Mouse (Mus musculus): ENCODE data around the gene Itpr3. TPM values are rescaled to one million over a fixed set of nuclear protein-coding genes. Genes with fewer than 3 reads are reported as not detected.

The Itpr3 gene
- polyA plus RNA-seq, 1 experiment = 42.0 TPM

DNA sequence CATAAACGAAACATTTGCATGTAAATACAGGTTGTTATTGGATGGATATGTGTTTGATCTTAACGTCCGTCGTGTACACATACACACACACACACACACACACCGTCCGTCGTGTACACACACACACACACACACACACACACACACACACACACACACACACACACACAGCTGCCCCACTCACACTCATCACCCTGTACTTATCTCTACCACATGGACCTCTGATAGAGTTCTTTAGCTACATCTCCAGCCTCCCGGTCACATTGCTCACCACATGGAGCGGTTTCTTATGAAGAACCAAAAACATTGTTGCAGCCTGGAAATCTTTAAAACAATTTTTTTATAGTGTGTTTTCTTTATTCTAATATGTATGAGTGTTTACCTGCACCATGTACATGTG is 77.1 kb downstream of the Itpr3 start:
- WGBS = 28% methylated on average over 9 of the region's 9 CpGs

DNA sequence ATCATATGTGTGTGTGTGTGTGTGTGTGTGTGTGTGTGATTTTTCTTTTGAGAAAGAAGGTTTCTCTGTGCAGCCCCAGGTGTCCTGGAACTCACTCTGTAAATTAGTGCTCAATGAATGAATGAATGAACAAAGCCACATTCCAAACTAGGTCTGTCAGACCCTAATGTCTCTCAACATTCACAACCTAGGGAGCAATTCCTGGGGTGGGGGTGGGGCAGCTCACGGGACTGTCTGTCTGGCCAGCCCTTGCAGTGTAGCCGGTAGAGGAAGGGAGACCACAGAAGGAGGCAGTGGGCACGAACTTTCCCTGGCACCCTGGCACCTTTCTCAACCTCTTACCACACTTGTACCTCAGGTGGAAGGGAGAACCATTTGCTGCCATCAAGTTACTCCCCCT is 77.6 kb downstream of the Itpr3 start:
- Histone ChIP-seq H3K4me1 (replicated peaks; ENCODE audit: control insufficient read depth, insufficient read depth, low read length) (peaks cover 34% of the 10 kb centered on the region), H3K27ac (ENCODE audit: control insufficient read depth, insufficient read depth, low read length) (no peak overlapping the region), H3K4me3 (ENCODE audit: control insufficient read depth, insufficient read depth, low read length) (no peak overlapping the region), H3K27me3 (ENCODE audit: control insufficient read depth, insufficient read depth, low read length) (no peaks in the 10 kb centered on the region), H3K36me3 (ENCODE audit: control insufficient read depth, insufficient read depth, low read length) (no peaks in the 10 kb centered on the region)
- TF ChIP-seq CTCF (IDR thresholded peaks at IDR 0.05; ENCODE audit: borderline replicate concordance, control insufficient read depth, extremely low read depth, insufficient read depth, low read length, poor library complexity) = no peak
- TF ChIP-seq POLR2A (IDR thresholded peaks at IDR 0.05; ENCODE audit: control insufficient read depth, extremely low read depth, insufficient read depth, low read length, poor library complexity) = no peak
- WGBS = 31% methylated on average over 3 of the region's 3 CpGs
- DNase-seq = no peak

More for the DNA sequence above, 77.1 kb downstream of the Itpr3 start:
- DNase-seq = no peak
- Histone ChIP-seq H3K27me3 (ENCODE audit: control insufficient read depth, insufficient read depth, low read length) (no peaks in the 10 kb centered on the region), H3K36me3 (ENCODE audit: control insufficient read depth, insufficient read depth, low read length) (no peaks in the 10 kb centered on the region), H3K27ac (ENCODE audit: control insufficient read depth, insufficient read depth, low read length) (no peak overlapping the region), H3K4me3 (ENCODE audit: control insufficient read depth, insufficient read depth, low read length) (peak overlapping the region; percentile 31), H3K4me1 (replicated peaks; ENCODE audit: control insufficient read depth, insufficient read depth, low read length) (peaks cover 36% of the 10 kb centered on the region)
- no peak for TF ChIP-seq CTCF (IDR thresholded peaks at IDR 0.05; ENCODE audit: borderline replicate concordance, control insufficient read depth, extremely low read depth, insufficient read depth, low read length, poor library complexity)
- no peak for TF ChIP-seq POLR2A (IDR thresholded peaks at IDR 0.05; ENCODE audit: control insufficient read depth, extremely low read depth, insufficient read depth, low read length, poor library complexity)

DNA sequence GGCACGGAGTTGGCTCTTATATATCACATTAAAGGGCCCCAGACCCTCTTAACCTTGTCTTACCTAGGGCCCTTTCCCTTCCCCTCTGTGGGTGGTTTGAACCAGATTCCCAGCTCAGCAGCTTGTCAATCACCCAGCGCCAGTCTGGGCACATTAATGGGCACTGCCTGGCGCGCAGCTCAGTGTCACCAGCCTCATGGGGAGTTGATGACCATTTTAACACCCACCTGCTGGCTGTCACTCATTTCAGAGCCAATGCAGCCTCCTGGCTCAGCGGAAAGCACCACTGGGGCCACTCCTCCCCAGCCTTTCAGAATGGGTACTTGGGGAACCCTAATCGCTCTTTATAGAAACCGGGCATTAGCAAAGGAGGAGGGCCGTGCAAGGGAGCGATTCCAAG is 81.3 kb downstream of the Itpr3 start:
- TF ChIP-seq CTCF (IDR thresholded peaks at IDR 0.05; ENCODE audit: borderline replicate concordance, control insufficient read depth, extremely low read depth, insufficient read depth, low read length, poor library complexity) (no peak), POLR2A (IDR thresholded peaks at IDR 0.05; ENCODE audit: control insufficient read depth, extremely low read depth, insufficient read depth, low read length, poor library complexity) (no peak)
- WGBS = 87% methylated on average over 9 of the region's 9 CpGs

DNA sequence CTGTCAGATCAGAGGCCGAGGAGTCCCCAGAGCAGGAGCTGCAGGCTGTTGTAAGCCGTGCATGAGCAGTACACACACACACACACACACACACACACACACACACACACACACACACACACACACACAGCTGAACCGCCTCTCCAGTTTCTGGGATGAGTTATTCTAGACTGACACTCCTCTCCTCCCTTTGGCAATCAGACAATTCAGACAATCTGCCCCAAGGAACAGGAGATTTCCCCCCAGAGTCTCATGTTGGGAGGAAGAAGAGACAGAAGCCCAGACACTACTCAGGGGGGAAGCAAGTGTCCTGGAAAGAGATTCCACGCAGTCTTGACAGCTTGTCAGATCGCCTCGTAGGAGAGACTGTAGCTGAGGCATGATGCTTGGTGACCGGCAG is 82.2 kb downstream of the Itpr3 start:
- Histone ChIP-seq H3K27me3 (ENCODE audit: control insufficient read depth, insufficient read depth, low read length) (no peaks in the 10 kb centered on the region), H3K4me3 (ENCODE audit: control insufficient read depth, insufficient read depth, low read length) (no peak overlapping the region)
- 89% methylated on average over 7 of the region's 7 CpGs for WGBS

More for the DNA sequence above, 81.3 kb downstream of the Itpr3 start:
- Histone ChIP-seq H3K4me3 (ENCODE audit: control insufficient read depth, insufficient read depth, low read length) (no peak overlapping the region), H3K36me3 (ENCODE audit: control insufficient read depth, insufficient read depth, low read length) (no peaks in the 10 kb centered on the region), H3K4me1 (replicated peaks; ENCODE audit: control insufficient read depth, insufficient read depth, low read length) (peaks cover 2% of the 10 kb centered on the region; the same call in 1 of the 2 replicates), H3K27ac (ENCODE audit: control insufficient read depth, insufficient read depth, low read length) (no peak overlapping the region), H3K27me3 (ENCODE audit: control insufficient read depth, insufficient read depth, low read length) (no peaks in the 10 kb centered on the region)
- no peak for DNase-seq

DNA sequence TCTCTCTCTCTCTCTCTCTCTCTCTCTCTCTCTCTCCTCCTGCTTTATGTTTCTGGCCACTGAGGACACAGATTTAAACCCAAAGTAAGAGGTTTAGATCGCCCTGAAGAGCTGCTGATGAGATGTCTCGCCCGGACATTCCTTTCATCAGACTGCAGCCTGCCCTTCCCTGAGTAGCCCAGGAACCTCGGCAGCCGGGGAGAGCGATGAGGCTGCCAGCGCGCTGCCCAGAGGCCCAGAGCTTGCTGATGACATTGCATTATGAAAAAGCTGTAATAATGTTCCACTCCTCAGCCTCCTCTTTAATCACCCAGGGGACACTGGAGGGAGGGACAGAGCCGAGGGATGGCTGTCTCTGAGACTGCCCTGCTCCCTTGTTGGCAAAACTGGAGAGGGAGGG is 83.2 kb downstream of the Itpr3 start:
- TF ChIP-seq CTCF (IDR thresholded peaks at IDR 0.05; ENCODE audit: borderline replicate concordance, control insufficient read depth, extremely low read depth, insufficient read depth, low read length, poor library complexity) (no peak), POLR2A (IDR thresholded peaks at IDR 0.05; ENCODE audit: control insufficient read depth, extremely low read depth, insufficient read depth, low read length, poor library complexity) (no peak)
- no peak for DNase-seq
- Histone ChIP-seq H3K27ac (ENCODE audit: control insufficient read depth, insufficient read depth, low read length) (no peak overlapping the region), H3K36me3 (ENCODE audit: control insufficient read depth, insufficient read depth, low read length) (no peaks in the 10 kb centered on the region), H3K27me3 (ENCODE audit: control insufficient read depth, insufficient read depth, low read length) (no peaks in the 10 kb centered on the region), H3K4me1 (replicated peaks; ENCODE audit: control insufficient read depth, insufficient read depth, low read length) (no peaks in the 10 kb centered on the region), H3K4me3 (ENCODE audit: control insufficient read depth, insufficient read depth, low read length) (no peak overlapping the region)
- WGBS = 93% methylated on average over 9 of the region's 9 CpGs

More for the DNA sequence above, 82.2 kb downstream of the Itpr3 start:
- TF ChIP-seq CTCF (IDR thresholded peaks at IDR 0.05; ENCODE audit: borderline replicate concordance, control insufficient read depth, extremely low read depth, insufficient read depth, low read length, poor library complexity) (no peak), POLR2A (IDR thresholded peaks at IDR 0.05; ENCODE audit: control insufficient read depth, extremely low read depth, insufficient read depth, low read length, poor library complexity) (no peak)
- Histone ChIP-seq H3K27ac (ENCODE audit: control insufficient read depth, insufficient read depth, low read length) (no peak overlapping the region), H3K4me1 (replicated peaks; ENCODE audit: control insufficient read depth, insufficient read depth, low read length) (no peaks in the 10 kb centered on the region), H3K36me3 (ENCODE audit: control insufficient read depth, insufficient read depth, low read length) (no peaks in the 10 kb centered on the region)
- DNase-seq = no peak

DNA sequence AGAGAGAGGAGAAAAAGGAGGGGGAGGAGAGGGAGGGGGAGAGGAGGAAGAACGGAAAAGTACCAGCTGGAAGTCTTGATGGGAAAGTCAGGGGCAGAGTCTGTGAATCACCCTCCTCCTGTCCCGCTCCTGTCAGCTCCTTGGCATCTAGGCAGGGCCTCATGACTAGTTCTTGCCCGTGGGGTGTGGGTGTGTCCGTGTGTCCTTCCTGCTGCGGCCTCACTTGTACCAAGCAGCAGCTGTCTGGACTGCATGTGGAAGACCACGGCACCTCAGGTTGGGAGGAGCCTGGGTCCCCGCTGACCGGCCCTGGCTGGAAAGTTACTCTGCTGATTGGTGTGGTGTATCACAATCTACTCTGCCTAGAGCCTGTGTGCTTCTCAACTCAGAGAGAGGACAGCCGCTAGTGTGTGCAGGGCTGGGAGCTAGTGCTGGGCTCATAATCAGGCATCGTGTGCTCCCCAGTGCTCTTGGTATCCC is 84.9 kb downstream of the Itpr3 start:
- TF ChIP-seq POLR2A (IDR thresholded peaks at IDR 0.05; ENCODE audit: control insufficient read depth, extremely low read depth, insufficient read depth, low read length, poor library complexity) = no peak
- no peak for TF ChIP-seq CTCF (IDR thresholded peaks at IDR 0.05; ENCODE audit: borderline replicate concordance, control insufficient read depth, extremely low read depth, insufficient read depth, low read length, poor library complexity)
- no peak for DNase-seq
- no peaks in the 10 kb centered on the region for H3K36me3 ChIP-seq (ENCODE audit: control insufficient read depth, insufficient read depth, low read length)
- H3K27ac ChIP-seq (ENCODE audit: control insufficient read depth, insufficient read depth, low read length) = no peak overlapping the region
- no peak overlapping the region for H3K4me3 ChIP-seq (ENCODE audit: control insufficient read depth, insufficient read depth, low read length)
- 86% methylated on average over 10 of the region's 10 CpGs for WGBS
- H3K27me3 ChIP-seq (ENCODE audit: control insufficient read depth, insufficient read depth, low read length) = no peaks in the 10 kb centered on the region
- H3K4me1 ChIP-seq (replicated peaks; ENCODE audit: control insufficient read depth, insufficient read depth, low read length) = no peaks in the 10 kb centered on the region

DNA sequence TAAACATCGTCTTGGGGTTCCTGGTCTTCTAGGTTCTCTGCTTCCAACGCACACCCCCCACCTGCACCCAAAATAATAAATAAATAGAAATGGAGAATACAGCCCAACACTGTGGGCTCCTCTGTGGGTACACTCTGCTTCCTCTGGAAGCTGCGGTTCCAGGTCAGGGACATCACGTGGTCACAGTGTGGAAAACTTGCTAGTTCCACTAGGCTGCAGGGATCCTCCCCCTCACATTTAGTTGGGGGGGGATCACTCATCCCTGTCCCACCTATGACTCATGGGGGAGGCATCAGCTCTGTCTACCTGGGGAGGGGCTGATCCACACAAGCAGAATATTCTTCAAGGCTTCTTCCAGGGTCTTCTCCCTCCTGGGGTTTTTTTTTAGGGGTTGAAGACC is 87.0 kb downstream of the Itpr3 start:
- DNase-seq = no peak
- WGBS = 46% methylated on average over 4 of the region's 4 CpGs
- Histone ChIP-seq H3K4me3 (ENCODE audit: control insufficient read depth, insufficient read depth, low read length) (no peak overlapping the region), H3K27ac (ENCODE audit: control insufficient read depth, insufficient read depth, low read length) (no peak overlapping the region), H3K36me3 (ENCODE audit: control insufficient read depth, insufficient read depth, low read length) (no peaks in the 10 kb centered on the region), H3K27me3 (ENCODE audit: control insufficient read depth, insufficient read depth, low read length) (no peaks in the 10 kb centered on the region), H3K4me1 (replicated peaks; ENCODE audit: control insufficient read depth, insufficient read depth, low read length) (no peaks in the 10 kb centered on the region)
- TF ChIP-seq CTCF (IDR thresholded peaks at IDR 0.05; ENCODE audit: borderline replicate concordance, control insufficient read depth, extremely low read depth, insufficient read depth, low read length, poor library complexity) = no peak
- TF ChIP-seq POLR2A (IDR thresholded peaks at IDR 0.05; ENCODE audit: control insufficient read depth, extremely low read depth, insufficient read depth, low read length, poor library complexity) = no peak
